Comparison of ENCODE assay signal across 7 mouse cellular contexts in genomic region chr15:25761800-25762211, GRCm38 (mm10).
DNase-seq lines count a peak whose midpoint lies in the region; ATAC-seq lines count a peak whose summit lies in the region.

No protein-coding gene starts in this region.

- H3K4me1 ChIP-seq in lung, embryonic 16.5 days (replicated peaks; ENCODE audit: control insufficient read depth, insufficient read depth, low read length): peaks cover 49% of the 10 kb centered on the region
- H3K4me1 ChIP-seq in embryonic facial prominence, embryonic 13.5 days: peaks cover 59% of the 10 kb centered on the region
- peaks cover 39% of the 10 kb centered on the region for H3K4me1 ChIP-seq in stomach, embryonic 16.5 days (ENCODE audit: control insufficient read depth, insufficient read depth, low read length)
- peaks cover 19% of the 10 kb centered on the region for H3K4me1 ChIP-seq in intestine, embryonic 16.5 days (ENCODE audit: control insufficient read depth, insufficient read depth, low read length)

- no peak overlapping the region for H3K4me3 ChIP-seq in lung, embryonic 16.5 days (ENCODE audit: low read length)
- no peak overlapping the region for H3K4me3 ChIP-seq in embryonic facial prominence, embryonic 13.5 days
- no peak overlapping the region for H3K4me3 ChIP-seq in stomach, embryonic 16.5 days (replicated peaks; ENCODE audit: low read length)
- H3K4me3 ChIP-seq in intestine, embryonic 16.5 days (ENCODE audit: low read length): no peak overlapping the region

- H3K27me3 ChIP-seq in lung, embryonic 16.5 days (ENCODE audit: control insufficient read depth, insufficient read depth, low read depth, low read length): no peaks in the 10 kb centered on the region
- H3K27me3 ChIP-seq in embryonic facial prominence, embryonic 13.5 days: no peaks in the 10 kb centered on the region
- H3K27me3 ChIP-seq in stomach, embryonic 16.5 days (ENCODE audit: control insufficient read depth, insufficient read depth, low read length): no peaks in the 10 kb centered on the region
- H3K27me3 ChIP-seq in intestine, embryonic 16.5 days (replicated peaks; ENCODE audit: control insufficient read depth, insufficient read depth, low read length): no peaks in the 10 kb centered on the region

- H3K27ac ChIP-seq in lung, embryonic 16.5 days (ENCODE audit: low read length): peak overlapping the region; percentile 1; the same call in 1 of the 2 replicates
- H3K27ac ChIP-seq in embryonic facial prominence, embryonic 13.5 days: peak overlapping the region; percentile 71
- H3K27ac ChIP-seq in stomach, embryonic 16.5 days (ENCODE audit: low read length): peak overlapping the region; percentile 21; the same call in 1 of the 2 replicates
- H3K27ac ChIP-seq in intestine, embryonic 16.5 days (ENCODE audit: low read length): no peak overlapping the region

- no peaks in the 10 kb centered on the region; the same call in 1 of the 2 replicates for H3K36me3 ChIP-seq in lung, embryonic 16.5 days (ENCODE audit: control insufficient read depth, insufficient read depth, low read length)
- peaks cover 5% of the 10 kb centered on the region for H3K36me3 ChIP-seq in embryonic facial prominence, embryonic 13.5 days
- no peaks in the 10 kb centered on the region for H3K36me3 ChIP-seq in stomach, embryonic 16.5 days (ENCODE audit: control insufficient read depth, insufficient read depth, low read length)
- no peaks in the 10 kb centered on the region for H3K36me3 ChIP-seq in intestine, embryonic 16.5 days (ENCODE audit: control insufficient read depth, insufficient read depth, low read length)

- H3K9me3 ChIP-seq in lung, embryonic 16.5 days (ENCODE audit: control insufficient read depth, low read length): no peaks in the 10 kb centered on the region
- H3K9me3 ChIP-seq in embryonic facial prominence, embryonic 13.5 days: no peaks in the 10 kb centered on the region
- no peaks in the 10 kb centered on the region for H3K9me3 ChIP-seq in stomach, embryonic 16.5 days (replicated peaks; ENCODE audit: control insufficient read depth, low read length)
- no peaks in the 10 kb centered on the region for H3K9me3 ChIP-seq in intestine, embryonic 16.5 days (ENCODE audit: control insufficient read depth, low read length)

- no peak for DNase-seq in lung, postnatal 25 days (ENCODE audit: low spot score)
- DNase-seq in mesoderm, embryonic 11.5 days (ENCODE audit: low read depth, low spot score): peak; percentile 73
- no peak for DNase-seq in testis, postnatal 14 days (ENCODE audit: low spot score)

- WGBS in lung, embryonic 16.5 days: 38% methylated on average over 8 of the region's 8 CpGs
- 14% methylated on average over 8 of the region's 8 CpGs for WGBS in embryonic facial prominence, embryonic 13.5 days
- 35% methylated on average over 8 of the region's 8 CpGs for WGBS in stomach, embryonic 16.5 days
- WGBS in intestine, embryonic 16.5 days: 40% methylated on average over 8 of the region's 8 CpGs

- no peak overlapping the region for H3K4me2 ChIP-seq in lung, embryonic 16.5 days (ENCODE audit: low read depth, low read length)
- no peak overlapping the region for H3K4me2 ChIP-seq in embryonic facial prominence, embryonic 13.5 days
- no peak overlapping the region for H3K4me2 ChIP-seq in stomach, embryonic 16.5 days (ENCODE audit: low read depth, low read length)
- no peak overlapping the region for H3K4me2 ChIP-seq in intestine, embryonic 16.5 days (ENCODE audit: low read depth, low read length)

- peak; percentile 32; the same call in 1 of the 2 replicates for ATAC-seq in lung, embryonic 16.5 days (ENCODE audit: low read depth)
- no peak for ATAC-seq in embryonic facial prominence, embryonic 13.5 days (ENCODE audit: insufficient number of reproducible peaks, insufficient read depth, low FRiP score, low TSS enrichment, low read depth)
- no peak for ATAC-seq in stomach, embryonic 16.5 days (ENCODE audit: insufficient read depth, low FRiP score)
- no peak for ATAC-seq in intestine, embryonic 16.5 days

- H3K9ac ChIP-seq in lung, embryonic 16.5 days (ENCODE audit: low read length): no peak overlapping the region
- H3K9ac ChIP-seq in embryonic facial prominence, embryonic 13.5 days: no peak overlapping the region
- no peak overlapping the region for H3K9ac ChIP-seq in stomach, embryonic 16.5 days (ENCODE audit: low read length)
- no peak overlapping the region for H3K9ac ChIP-seq in intestine, embryonic 16.5 days (ENCODE audit: low read depth, low read length)
